Mouse (Mus musculus): ENCODE measurements around the gene Parp11.

Parp11 gene

DNA sequence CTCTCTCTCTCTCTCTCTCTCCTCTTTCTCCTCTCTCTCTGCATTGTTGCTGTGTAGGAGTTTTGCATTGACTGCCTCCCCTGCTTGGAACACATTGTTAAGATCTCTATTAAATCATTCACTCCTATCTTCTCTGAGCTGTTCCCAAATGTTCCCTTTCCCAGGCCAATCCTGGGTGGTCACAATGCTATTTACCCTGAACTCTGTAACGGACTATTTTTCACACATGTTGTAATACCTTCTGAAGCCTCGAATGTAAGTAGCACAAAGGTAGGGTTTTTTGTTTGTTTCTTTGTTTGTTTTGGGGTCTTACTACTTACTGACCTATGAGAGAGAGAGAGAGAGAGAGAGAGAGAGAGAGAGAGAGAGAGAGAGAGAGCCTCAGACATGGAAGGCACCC lies 2.2 kb downstream of the Parp11 start:
- DNase-seq: no peak

DNA sequence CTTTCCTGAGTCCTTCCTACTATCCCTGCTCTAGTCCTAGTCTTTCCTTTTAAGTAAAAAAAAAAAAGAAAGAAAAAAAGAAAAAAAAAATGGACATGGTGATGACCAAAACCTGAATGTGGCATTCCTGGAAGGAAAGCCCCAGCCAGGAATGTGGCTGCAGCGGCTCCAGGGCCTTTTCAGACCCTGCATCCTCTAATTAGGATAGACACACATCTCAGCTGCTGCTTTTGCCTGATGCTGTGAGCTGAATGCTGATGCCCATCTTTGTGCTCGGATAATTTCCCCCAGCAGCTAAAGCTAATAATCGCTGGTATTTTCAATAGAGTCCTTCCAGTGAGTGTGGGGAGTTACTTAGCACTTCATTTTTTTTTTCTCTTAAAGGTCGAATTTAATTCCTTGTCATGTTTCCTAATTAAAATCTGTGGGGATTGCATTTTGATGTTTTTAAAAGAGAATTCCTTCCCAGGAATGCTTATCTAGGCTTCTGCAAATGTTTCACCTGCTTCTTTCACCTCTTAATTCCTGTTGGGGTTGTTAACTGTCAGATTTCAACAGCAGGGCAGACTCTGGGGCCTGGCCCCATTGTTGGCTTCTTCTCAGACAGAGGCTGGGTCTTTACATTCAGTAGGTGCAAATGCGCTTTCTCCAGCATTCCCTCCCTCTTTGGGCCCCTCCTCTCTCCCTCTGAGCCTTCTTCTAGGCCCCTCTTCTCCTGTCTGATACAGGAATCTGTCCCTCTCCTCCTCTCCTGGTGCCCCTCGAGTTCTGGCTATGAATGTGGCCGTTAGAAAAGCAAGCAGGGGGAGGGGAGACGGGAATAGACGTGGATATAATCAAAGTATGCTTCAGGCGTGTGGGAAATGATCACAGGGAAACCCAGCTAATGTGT lies 3.1 kb downstream of the Parp11 start:
- no peak for DNase-seq

DNA sequence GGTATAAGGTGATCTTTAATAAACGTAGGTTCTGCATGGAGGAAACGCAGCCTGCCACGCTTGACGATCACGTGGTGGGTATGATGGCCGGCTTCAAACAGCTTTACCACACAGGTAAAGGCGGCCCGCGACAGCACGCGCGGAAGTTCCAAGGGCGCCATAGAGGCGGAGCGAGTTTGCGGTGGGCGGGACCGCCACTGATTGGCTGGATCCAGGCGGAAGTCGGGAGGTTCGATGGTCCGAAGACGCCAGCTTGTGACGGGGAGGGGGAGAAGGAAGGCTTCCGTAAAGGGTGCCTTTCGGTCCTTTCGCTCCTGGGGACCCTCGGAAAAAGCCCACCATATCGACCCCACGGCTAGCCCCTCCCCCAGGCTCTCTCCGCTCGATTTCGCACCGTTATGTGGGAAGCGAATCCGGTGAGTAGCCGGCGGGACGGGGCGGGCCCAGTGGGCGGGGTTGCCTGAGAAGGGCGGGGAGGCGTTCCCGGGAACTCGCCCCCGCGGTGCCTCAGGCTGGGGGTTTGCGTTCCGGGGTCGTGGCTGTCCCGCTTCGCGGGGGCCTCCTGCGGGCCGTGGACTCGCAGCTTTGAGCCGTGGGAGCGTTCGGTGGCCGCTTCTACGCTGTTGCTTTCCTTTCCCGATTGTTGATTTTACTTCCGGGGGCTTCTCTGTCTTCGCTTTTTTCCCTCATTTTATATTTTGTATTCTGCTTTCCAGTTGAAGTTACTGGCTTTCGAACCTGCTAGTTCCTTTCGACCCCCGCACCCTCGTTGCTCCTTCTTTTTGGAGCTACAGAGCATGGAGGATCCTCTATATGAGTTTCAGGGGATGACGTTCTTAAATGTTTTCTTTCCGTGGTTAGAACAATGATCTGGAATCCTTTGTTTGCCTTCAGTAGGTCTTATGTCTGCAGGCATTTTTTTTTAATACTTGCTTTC lies 7.0 kb downstream of the Parp11 start:
- peak; percentile 91 to 96 for DNase-seq

DNA sequence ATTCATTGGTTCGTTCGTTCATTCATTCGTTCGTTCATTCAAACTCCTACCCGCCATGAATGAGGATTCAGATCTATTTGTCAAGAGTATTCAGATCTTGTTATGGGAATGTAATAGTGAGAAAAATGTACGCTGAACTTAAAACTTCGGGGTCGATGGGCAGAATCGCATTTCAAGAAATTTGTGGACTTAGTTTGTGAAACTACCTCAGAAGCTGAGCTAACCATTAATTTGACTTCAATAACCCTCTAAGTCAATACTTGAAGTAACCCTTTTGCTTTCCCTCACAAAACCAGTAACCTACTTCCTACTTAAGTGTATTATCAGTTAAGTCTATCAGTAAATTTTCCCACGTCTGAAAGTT lies 7.7 kb downstream of the Parp11 start:
- no peak for DNase-seq

DNA sequence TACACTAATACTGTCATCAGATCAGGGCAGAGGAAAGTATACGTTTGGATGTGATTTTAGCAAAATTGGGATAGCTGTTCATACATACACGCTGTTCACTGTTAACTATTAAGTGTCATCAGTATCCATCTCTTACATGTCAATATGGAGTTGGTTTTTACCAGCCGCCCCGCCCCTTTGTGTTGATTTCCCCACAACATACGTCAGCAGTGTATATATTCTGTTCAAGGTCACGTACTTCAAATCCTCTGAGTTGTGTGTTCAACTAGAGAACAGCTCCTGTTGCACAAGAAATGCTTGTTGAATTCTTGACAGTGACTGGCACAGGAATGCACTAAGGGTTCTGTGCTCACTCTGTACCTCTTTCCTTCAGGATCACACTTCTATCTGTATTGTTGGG lies 8.2 kb downstream of the Parp11 start:
- no peak for DNase-seq

DNA sequence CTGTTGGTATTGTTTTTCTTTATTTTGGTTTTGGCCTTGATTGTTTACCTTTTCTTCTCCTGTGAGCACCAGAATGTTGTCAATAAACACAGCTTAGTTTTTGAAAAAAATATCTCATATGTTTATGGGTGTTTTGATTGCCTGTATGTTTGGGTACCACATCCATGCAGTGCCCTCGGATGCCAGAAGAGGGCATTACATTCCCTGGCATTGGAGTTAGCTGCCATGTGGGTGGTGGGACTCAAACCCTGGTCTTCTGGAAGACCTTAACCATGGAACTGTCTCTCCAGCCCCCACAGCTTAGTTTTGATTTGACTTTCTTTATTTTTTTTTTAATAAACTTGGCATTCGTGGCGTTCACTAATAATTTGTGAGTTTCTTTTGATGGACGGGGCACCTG lies 8.8 kb downstream of the Parp11 start:
- no peak for DNase-seq

DNA sequence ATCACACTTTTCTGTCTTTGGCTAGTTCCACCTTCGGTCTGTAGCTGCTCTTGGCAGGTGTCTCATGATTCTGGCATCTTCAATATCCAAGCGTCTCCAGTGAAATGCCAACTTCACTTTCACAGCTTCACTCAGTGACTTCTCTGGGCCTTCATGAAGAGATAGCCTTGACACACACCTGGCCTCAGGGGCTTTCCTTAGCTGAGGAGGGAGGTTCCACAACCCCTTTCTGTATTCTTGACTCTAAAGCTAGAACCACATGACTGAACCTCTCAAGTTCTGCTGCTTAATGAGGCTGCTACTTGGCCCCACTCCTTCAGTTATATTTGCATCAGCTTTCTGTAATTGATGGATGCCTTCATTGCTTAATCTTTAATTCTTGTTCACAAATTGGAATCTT lies 10.1 kb downstream of the Parp11 start:
- no peak for DNase-seq

DNA sequence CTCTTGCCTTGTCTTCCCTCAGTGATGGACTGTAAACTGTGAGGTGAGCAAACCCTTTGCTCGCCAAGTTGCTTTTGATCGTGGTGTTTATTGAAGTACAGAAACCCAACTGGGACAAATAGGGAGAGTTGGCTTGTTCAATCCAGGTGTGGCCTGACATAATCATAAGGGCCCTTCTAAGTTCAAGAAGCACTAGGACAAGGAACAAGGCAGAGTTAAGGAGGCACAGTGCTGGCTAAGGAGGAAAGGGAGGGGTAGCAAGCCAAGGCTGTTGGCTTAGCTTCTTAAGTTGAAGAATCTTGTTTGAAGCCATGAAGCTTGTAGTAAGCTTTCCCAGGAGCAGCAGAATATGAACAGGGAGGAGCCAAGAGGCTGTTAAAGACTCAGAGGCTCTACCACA lies 13.1 kb downstream of the Parp11 start:
- no peak for DNase-seq

DNA sequence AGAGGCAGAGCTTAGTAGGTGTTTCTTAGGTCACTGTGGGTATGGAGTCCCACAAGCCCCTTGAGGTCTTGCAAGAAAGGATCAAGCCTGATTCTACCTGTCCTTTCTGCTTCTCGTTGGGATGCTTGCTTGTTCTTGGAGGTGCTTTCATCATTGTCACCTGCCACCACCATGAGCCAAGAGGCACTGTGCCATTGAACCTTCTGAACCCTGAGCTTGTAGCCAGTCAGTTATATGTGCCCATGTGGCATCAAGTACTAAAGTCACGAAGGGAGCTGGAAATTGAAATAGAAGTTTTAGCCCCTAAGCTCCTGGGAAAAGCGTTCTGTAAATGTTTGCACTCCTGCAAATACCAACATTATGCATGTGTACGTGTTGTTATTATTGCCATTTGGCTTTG lies 14.9 kb downstream of the Parp11 start:
- no peak for DNase-seq

DNA sequence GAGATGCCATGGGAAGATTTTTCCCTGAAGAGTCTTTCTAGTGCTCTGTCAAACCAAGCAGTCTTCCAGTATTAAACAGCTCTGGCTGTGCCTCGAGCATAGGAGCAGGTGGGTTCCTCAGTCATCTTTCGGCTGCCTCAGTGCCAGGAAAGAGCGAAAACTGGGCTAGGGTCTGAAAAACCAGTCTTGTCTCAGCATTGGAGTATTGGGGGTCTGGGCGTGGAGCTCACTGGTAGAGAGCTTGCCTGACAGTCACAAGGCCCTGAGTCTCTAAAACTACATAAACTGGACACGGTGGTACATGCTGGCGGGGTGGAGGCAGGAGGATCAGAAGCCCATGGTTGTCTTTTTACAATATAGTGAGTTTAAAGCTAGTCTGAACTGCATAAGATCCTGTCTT lies 15.6 kb downstream of the Parp11 start:
- no peak for DNase-seq

DNA sequence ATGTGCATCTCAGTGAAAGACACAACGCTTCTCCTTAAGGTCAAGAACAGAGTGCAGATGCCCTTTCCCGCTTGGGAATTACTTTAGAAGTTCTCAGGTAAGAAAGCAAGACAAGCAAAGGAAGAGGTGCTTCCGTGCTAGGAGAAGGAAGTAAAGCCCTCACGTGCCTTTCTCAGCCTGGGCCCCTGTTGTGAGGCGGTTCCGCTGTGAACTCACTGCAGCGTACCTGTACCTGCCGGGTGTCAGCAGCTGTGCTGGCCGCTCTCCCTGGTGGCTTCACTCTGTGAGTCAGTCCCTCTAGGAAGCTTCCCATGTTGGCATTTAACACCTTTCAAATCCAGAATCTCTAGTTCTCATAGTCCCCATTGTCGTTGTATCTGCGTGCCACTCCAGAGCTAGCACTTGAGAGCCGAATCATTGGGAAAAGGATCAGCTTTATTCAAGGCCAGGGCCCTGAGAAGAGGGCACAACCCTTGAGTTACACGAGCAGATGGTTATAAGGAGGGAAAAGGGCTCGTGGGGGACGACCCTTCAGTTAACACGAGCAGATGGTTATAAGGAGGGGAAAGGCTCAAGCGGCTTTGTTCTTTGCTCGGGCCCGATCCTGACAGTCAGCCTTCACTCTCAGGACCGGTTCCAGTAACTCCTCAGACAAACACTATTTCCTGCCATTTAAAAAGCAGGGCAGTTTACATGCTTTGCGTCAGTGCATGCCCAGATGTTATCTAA lies 16.8 kb downstream of the Parp11 start:
- no peak for DNase-seq

DNA sequence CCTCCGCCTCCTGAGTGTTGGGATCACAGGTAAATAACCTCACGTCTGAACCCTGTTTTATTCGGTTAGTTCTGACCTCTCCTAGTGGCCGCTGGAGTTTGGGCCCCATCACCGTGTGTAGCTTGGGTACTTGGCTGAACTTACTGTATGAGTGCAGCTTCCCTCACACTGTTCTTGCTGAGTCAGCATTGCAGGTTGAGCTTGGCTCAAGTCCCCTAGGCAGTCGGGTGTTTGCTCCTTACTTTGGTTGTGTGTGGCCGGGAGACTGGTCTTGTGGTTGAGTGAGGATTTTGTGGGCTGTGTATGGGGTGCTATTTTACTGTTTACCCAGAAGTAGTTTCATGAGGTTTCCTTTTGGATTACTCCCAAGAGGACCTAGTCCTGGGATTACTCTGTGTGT lies 17.9 kb downstream of the Parp11 start:
- DNase-seq: no peak

DNA sequence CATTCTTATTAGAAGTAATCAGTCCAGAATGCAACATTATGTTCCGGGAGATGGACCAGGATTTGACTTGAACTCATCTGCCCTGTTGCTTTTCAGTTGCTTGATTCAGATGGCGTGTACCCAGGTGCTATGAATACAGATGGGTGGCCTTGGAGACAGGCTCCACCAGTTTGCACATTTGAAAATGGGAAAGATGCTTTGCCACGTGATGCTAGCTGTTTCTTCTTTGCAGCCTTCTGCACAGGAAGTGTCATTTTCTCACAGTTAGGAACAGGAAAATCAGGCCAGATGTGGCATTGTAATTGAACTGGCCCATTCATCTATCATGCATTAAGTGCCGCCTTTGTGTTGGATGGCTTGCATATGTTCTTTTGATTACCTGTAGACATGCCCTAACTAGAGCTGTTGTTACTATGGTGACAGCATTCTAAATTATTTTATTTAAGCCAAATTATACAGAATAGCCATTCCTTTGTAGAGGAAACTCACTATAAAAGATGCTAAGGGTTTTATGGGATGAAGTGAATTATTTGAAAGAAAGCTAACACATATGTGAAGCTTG lies 20.2 kb downstream of the Parp11 start:
- DNase-seq: no peak

DNA sequence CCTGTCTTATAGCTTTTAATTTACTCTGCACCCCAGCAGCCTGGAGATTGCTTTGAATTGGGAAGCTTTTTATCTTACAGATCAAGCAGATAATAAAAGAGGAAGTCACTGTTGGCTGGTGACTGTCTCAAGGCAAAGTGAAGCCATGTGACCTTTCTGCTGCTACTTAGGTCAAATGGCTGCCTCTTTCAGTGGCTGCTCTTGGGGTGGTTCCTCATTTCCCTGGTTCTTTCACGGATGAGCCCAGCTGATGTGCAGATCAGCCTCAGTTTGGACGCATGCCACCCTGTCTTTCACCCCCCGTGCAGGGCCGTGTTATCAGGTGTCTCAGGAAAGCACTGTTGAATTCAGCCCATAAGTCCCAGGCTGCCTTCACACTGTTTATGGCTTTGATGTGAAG lies 25.4 kb downstream of the Parp11 start:
- peak; percentile 28 to 47 for DNase-seq

DNA sequence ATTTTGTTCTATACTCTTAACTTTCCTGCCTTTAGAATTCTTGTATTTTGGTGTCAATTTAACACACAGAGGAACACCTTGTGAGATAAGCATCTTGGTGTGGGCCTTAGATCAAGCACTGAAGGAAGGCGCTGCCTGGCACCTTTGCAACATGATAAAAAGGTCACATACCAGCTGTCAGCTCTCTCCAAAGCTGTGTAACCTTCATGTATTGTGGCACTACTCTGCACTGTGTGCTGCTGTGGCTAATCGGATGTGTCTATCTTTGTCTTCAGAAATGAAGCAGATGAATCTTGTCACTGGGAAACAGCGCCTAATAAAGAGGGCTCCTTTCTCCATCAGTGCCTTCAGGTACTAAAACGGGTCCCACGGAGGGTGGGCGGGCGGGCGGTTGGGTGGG lies 27.3 kb downstream of the Parp11 start:
- no peak for DNase-seq

DNA sequence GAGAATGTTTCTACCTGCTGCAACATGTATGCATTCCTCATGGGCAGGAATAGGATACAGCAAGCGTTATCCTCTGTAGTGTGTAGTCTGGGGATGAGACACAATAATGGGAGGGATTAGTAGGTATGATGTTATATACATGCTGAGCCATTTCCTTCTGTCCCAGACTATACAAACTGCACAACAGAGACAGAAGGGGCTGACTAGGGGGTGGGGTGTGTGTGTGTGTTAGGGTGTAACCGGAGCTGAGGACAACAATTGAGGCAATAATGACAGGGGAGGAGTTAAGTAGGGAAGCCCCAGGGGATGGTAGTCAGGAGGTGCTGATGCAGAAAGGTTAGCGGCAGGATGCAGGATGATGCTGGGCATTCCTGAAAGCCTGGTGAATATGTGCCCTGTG lies 28.6 kb downstream of the Parp11 start:
- no peak for DNase-seq

DNA sequence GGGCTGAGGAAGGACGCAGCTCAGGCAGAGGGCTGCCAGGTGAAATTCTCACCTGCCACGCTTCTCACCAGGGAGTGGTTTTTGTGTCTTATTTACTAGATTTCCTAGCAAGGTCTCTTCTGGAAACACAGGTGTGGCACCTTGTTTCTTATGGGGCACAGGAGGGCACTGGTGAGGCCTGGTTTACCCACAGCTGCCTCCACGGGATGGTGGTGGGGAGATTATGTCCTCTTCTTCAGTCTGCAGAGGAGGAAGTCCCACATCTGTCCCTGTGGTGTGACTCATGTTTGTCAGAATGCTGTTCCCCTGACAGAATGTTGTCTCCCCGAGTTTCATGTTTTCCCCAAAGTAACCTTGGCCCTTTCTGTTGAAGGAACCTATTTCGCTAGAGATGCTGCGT lies 44.4 kb downstream of the Parp11 start:
- no peak for DNase-seq

DNA sequence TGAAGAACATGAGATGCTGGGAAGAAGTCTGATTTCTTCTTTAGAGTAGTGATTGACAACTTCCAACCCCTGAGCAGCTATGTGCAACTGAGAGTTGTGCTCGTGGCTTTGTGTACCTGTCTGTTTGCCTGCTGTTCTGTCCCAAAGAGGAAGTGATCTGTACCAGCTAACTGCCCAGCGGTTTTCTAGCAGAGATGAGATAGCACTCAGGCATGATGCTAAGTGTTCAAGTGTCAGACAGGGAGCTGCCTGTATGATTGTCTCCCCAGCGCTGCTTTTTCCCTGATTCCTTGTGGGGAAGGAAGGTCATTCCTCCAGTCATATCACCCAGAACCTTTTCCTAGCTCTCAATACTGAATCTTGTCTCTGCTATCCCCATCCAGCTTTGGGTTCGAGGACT lies 45.9 kb downstream of the Parp11 start:
- DNase-seq: no peak

DNA sequence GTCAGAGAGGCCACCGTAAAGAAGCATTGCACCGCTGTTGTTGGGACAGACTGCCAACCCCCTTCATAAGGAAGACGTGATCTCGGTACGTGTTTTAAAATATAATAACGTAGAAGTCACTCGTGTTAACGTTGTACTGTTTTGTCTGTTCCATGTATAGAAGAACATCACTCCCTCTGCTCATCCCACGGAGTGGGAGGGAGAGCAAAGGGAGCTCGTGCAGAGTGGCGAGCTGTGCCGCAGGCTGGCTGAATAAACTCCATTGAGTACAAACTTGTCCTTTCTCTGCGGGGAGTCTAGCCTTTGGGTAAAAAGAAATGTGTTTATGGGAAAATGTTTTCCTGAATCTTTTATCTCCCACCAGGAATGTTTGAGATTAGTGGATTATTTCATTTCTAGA lies 47.1 kb downstream of the Parp11 start:
- no peak for DNase-seq

DNA sequence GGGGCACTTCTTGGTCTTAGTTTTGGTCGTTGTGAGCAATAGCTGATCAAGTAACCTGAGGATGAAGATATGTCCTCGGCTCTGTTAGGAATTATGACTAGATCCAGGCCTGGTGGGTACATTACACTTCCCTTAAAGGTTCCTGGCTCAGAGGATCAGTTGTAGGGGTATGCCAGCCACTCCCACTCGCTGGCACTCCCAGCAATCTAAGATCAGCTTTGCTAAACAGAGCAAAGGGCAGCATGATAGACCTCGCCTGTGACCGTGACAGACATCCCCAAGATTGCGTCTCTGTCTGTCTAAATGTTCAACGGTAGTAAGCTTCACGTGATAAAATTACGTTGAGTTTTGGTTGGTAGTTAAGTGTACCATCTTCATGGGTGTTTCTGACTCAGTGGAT lies 47.7 kb downstream of the Parp11 start:
- no peak for DNase-seq

DNA sequence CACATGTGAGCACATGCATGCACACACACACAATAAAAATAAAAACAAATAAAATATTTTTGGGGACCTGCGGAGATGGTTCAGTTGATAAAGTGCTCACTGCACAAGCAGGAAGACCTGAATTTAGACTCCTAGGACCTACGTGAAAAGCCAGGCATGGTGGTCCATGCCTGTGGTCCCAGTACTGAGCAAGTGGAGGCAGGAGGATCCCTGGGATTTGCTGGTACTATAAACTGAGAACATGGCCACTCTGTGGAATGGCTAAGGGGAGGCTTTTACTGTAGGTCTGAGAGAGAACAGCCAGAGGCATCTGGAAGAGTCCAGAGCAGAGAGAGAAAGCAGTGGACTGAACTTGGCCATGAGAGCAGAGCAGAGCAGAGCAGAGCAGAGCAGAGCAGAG lies 48.6 kb downstream of the Parp11 start:
- DNase-seq: no peak

DNA sequence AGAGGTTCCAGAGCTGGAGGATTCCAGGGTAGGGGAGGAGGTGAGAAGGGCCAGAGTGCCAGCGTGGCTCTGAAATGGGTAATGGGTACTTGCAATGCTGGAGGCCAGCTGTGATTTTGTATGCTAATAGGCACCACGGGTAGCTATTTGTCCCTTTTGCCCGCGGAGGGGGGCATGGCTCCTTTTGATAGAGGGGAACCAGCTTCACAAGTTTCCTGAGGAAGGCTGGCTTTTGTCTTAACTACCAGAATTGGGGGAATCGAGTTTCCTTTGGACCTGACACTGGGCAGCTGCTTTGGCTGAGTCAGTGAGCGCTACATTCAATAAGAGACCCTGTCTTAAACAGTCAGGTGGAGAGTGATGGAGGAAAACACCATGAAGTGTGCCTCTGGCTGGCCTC lies 49.2 kb downstream of the Parp11 start:
- DNase-seq: no peak

Data from spleen, adult 18-20 months (tissue).